Mouse (Mus musculus): ENCODE measurements at regions not wholly inside any gene's neighbourhood (a gene's known extent, or its start where the extent isn't known, plus 50 kb on each side); places are given as distances from the start of the nearest gene placed in this dataset.

DNA sequence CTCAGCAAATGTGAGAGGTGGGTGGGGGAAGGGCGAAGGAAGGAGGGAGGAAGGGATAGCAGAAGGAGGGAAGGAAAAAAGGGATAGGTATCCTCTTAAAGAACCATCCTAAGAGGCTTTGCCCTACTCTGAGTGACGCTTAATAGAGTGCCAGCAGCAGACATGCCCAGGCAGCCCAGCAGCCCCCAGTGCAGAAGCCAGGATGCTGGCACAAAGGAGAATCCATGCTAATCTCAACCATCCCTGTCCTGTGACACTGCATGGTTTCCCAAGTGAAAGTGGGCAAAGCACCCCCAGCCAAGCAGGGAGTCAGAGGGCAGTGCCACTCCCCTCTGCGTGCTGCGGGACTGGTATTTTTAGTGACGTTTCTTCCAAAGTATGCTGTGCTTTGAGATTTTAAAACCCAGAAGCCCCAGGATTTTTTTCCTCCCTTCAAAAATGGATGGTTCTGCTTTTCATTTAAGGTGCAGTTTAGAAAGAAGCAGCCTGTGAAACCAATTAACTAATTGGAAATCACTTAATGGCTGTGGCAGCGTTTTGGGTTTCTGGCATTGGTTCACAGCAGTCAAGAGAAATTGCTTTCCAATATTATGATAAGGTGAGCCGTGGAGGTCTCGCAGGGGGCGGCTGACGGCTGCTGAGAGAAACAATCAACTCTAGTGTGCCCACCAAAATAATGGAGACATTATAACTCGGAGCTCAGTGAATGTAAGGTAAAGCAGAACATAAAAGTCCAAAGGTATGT is 141.2 kb upstream of the Noct start:
- Histone ChIP-seq H3K4me1 (ENCODE audit: control insufficient read depth) (peaks cover 3% of the 10 kb centered on the region; the same call in 1 of the 2 replicates), H3K36me3 (ENCODE audit: control insufficient read depth) (no peaks in the 10 kb centered on the region)

GRCm38 (mm10) chr3:51083583-51083982 is 140.7 kb upstream of the Noct start:
- Histone ChIP-seq H3K4me1 (ENCODE audit: control insufficient read depth) (peaks cover 3% of the 10 kb centered on the region; the same call in 1 of the 2 replicates), H3K4me3 (replicated peaks) (no peak overlapping the region), H3K9me3 (ENCODE audit: control insufficient read depth, low read length) (no peaks in the 10 kb centered on the region), H3K36me3 (ENCODE audit: control insufficient read depth) (no peaks in the 10 kb centered on the region), H3K27me3 (ENCODE audit: control insufficient read depth) (no peaks in the 10 kb centered on the region)
- TF ChIP-seq TAL1 (IDR thresholded peaks at IDR 0.05; ENCODE audit: low read length) (no peak), GATA1 (IDR thresholded peaks at IDR 0.05; ENCODE audit: low read length) (no peak)

More for the DNA sequence above, 141.2 kb upstream of the Noct start:
- Histone ChIP-seq H3K4me3 (replicated peaks) (no peak overlapping the region), H3K27me3 (ENCODE audit: control insufficient read depth) (no peaks in the 10 kb centered on the region), H3K9me3 (ENCODE audit: control insufficient read depth, low read length) (no peaks in the 10 kb centered on the region)
- no peak for TF ChIP-seq TAL1 (IDR thresholded peaks at IDR 0.05; ENCODE audit: low read length)
- TF ChIP-seq GATA1 (IDR thresholded peaks at IDR 0.05; ENCODE audit: low read length) = no peak

GRCm38 (mm10) chr3:51086441-51086849 is 137.8 kb upstream of the Noct start:
- Histone ChIP-seq H3K9me3 (ENCODE audit: control insufficient read depth, low read length) (no peaks in the 10 kb centered on the region), H3K4me3 (replicated peaks) (no peak overlapping the region), H3K4me1 (ENCODE audit: control insufficient read depth) (peaks cover 10% of the 10 kb centered on the region), H3K36me3 (ENCODE audit: control insufficient read depth) (no peaks in the 10 kb centered on the region), H3K27me3 (ENCODE audit: control insufficient read depth) (no peaks in the 10 kb centered on the region)
- TF ChIP-seq GATA1 (IDR thresholded peaks at IDR 0.05; ENCODE audit: low read length) (no peak), TAL1 (IDR thresholded peaks at IDR 0.05; ENCODE audit: low read length) (no peak)

GRCm38 (mm10) chr3:51087076-51087475 is 137.2 kb upstream of the Noct start:
- TF ChIP-seq TAL1 (IDR thresholded peaks at IDR 0.05; ENCODE audit: low read length) (no peak), GATA1 (IDR thresholded peaks at IDR 0.05; ENCODE audit: low read length) (no peak)
- H3K9me3 ChIP-seq (ENCODE audit: control insufficient read depth, low read length) = no peaks in the 10 kb centered on the region
- no peaks in the 10 kb centered on the region for H3K27me3 ChIP-seq (ENCODE audit: control insufficient read depth)
- H3K4me1 ChIP-seq (ENCODE audit: control insufficient read depth) = peaks cover 10% of the 10 kb centered on the region
- H3K4me3 ChIP-seq (replicated peaks) = no peak overlapping the region
- no peaks in the 10 kb centered on the region for H3K36me3 ChIP-seq (ENCODE audit: control insufficient read depth)

DNA sequence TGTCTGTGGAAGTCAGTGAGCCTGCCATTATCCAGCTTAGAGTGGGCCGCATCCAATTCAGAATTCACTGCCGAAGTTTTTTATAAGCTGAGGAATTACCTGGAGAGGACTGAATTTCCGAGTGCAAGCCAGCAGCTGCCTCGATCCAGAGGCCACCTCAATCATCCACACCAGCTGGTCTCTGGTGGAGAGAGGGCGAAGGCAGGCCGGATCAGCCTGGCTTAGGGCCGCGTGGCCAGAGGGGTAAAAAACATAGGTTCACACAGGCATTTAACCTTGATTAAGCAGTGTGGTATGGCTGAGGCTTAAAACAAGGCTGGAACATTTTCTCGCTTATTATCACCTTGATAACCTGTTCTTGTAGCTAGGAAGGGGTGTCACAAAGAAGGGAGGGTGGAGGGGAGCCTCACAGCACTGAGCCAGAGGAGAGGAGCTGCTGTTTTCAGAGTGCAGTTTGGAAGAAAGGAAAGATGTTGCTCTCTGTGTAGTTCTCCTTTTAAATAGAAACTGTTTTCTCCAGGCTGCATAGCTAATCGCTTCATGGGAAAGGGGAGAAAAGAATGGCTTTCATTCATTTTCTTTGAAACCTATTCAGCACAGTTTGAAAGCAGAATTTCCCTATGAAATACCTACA is 135.1 kb upstream of the Noct start:
- Histone ChIP-seq H3K4me3 (replicated peaks) (no peak overlapping the region), H3K27me3 (ENCODE audit: control insufficient read depth) (no peaks in the 10 kb centered on the region), H3K9me3 (ENCODE audit: control insufficient read depth, low read length) (no peaks in the 10 kb centered on the region), H3K36me3 (ENCODE audit: control insufficient read depth) (no peaks in the 10 kb centered on the region), H3K4me1 (ENCODE audit: control insufficient read depth) (peaks cover 10% of the 10 kb centered on the region)
- TF ChIP-seq GATA1 (IDR thresholded peaks at IDR 0.05; ENCODE audit: low read length) = no peak
- no peak for TF ChIP-seq TAL1 (IDR thresholded peaks at IDR 0.05; ENCODE audit: low read length)

- no peaks in the 10 kb centered on the region for H3K36me3 ChIP-seq (ENCODE audit: control insufficient read depth)
- no peaks in the 10 kb centered on the region for H3K27me3 ChIP-seq (ENCODE audit: control insufficient read depth)
- no peaks in the 10 kb centered on the region for H3K9me3 ChIP-seq (ENCODE audit: control insufficient read depth, low read length)
- H3K4me1 ChIP-seq (ENCODE audit: control insufficient read depth) = peaks cover 10% of the 10 kb centered on the region
- TF ChIP-seq TAL1 (IDR thresholded peaks at IDR 0.05; ENCODE audit: low read length) = no peak
- TF ChIP-seq GATA1 (IDR thresholded peaks at IDR 0.05; ENCODE audit: low read length) = no peak
- H3K4me3 ChIP-seq (replicated peaks) = no peak overlapping the region
Measured at GRCm38 (mm10) chr3:51091478-51091877, 132.8 kb upstream of the Noct start.

DNA sequence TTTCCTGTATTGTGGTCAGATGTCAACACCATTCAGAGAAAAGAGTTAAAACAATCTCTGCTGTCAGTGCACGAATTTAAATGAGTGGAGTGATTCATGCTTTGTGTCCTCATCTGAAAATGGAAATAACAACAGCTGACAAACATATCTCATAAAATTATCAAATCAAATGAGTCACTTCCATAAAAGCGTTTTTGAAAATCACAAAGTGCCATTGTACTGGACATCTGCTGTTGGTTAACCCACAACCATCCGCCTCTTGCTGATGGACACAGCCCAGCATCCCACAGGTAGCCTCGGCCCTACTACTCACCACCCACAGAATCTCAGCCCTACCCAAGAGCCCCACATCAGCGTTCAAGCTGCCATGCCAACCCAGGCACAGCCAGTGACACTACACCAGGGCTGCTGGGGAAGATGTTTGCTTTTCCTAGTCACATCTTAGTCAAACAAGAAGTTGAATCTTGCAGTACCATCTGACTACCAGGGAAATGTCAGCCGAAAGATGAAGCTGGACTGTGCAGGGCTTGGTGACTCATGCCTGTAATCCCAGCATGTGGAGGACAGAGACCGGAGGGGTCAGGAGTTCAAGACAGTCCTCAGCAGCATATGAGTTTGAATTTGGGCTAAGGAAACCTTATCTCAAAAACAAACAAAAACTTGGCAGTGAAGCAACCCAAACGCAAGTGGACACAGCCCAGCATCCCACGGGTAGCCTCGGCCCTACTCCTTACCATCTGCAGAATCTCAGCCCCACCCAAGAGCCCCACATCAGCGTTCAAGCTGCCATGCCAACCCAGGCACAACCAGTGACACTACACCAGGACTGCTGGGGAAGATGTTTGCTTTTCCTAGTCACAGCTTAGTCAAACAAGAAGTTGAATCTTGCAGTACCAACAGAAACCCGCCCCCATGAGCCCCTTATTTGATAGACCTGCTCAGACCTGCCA is 131.9 kb upstream of the Noct start:
- H3K4me1 ChIP-seq (ENCODE audit: control insufficient read depth) = peaks cover 7% of the 10 kb centered on the region
- no peaks in the 10 kb centered on the region for H3K27me3 ChIP-seq (ENCODE audit: control insufficient read depth)
- no peak for TF ChIP-seq TAL1 (IDR thresholded peaks at IDR 0.05; ENCODE audit: low read length)
- no peaks in the 10 kb centered on the region for H3K9me3 ChIP-seq (ENCODE audit: control insufficient read depth, low read length)
- no peak overlapping the region for H3K4me3 ChIP-seq (replicated peaks)
- H3K36me3 ChIP-seq (ENCODE audit: control insufficient read depth) = no peaks in the 10 kb centered on the region

- TF ChIP-seq GATA1 (IDR thresholded peaks at IDR 0.05; ENCODE audit: low read length) (no peak), TAL1 (IDR thresholded peaks at IDR 0.05; ENCODE audit: low read length) (no peak)
- no peaks in the 10 kb centered on the region for H3K36me3 ChIP-seq (ENCODE audit: control insufficient read depth)
- H3K4me3 ChIP-seq (replicated peaks) = no peak overlapping the region
- H3K4me1 ChIP-seq (ENCODE audit: control insufficient read depth) = no peaks in the 10 kb centered on the region
- no peaks in the 10 kb centered on the region for H3K9me3 ChIP-seq (ENCODE audit: control insufficient read depth, low read length)
- no peaks in the 10 kb centered on the region for H3K27me3 ChIP-seq (ENCODE audit: control insufficient read depth)
Measured at GRCm38 (mm10) chr3:51095847-51096447, 128.3 kb upstream of the Noct start.

All from erythroblast, embryonic 14.5 days (primary cell).